Mouse (Mus musculus) ZHBTc4 (cell line): Measurements from ENCODE around the gene Chuk.
A peak's percentile ranks its signal among the peaks of the same experiment; 100 is the strongest.

Experiments
- DNase-seq: peaks from one replicate; pipeline ENCODE4 v3.0.0-alpha.2; 2011; ENCODE audit warnings: low read depth, low spot score

The Chuk gene

DNA sequence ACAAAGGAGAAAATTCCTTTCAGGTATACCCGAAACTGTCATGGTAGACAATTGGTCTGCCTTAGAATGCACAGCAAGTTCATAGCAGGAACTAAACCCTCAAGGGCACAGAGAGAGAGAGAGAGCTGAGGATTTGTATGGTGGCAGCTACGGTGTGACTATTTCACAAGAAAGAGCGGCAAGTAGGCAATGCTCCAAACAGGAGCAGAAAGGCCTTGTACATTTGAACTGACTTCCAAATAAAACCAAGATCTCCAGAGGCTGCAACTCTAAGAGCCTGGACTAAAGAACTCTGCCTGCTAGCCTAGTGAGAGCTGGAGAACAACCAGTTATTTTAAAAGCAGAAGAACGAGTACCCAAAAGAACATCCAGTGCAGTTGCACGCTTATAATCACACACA lies 65.2 kb downstream of the Chuk start:
- no peak for DNase-seq

DNA sequence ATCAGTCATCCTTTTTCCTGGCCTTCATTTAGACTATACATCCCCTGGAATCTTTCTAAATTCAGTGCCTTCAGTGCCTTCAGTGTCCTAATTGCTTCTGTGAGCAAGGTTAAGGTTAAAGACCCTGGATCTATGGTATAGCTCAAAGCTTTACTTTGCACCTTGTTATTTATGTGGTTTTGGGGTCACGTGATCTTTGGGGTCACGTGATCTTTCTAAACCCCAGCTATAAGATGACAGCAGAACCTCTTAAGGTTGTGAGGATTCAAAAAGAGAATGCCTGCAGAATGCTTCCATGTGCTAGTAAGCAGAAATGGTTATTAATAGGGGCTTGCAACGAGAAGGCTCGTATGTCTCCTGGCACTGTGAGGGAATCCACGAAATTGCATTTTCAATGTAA lies 73.9 kb downstream of the Chuk start:
- no peak for DNase-seq

GRCm38 (mm10) chr19:44032046-44032744 lies 75.1 kb downstream of the Chuk start:
- DNase-seq: no peak

DNA sequence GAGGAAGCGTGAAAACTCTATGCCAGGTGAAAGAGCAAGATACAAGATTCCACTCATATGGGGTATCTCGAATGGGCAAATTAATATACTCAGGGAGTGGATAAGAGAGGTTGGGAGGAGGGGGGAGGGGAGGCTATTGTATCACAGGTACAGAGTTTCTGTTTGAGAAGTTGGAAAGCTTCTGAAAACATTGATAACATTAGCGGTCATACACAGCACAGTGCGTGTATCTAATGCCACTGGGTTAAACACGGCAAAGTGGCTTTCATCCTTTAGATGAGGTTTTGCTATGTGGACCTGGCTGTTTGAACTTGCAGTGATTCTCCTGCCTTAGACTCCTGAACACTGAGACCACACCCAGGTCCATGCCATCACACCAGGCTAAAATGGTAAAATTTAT lies 77.3 kb downstream of the Chuk start:
- DNase-seq: no peak

GRCm38 (mm10) chr19:44028972-44029371 lies 78.3 kb downstream of the Chuk start, which contains the start of gene Cyp2c23:
Cyp2c23 (minus strand) TSS chr19:44029208.
- no peak for DNase-seq

- DNase-seq: peak; percentile 67
Observed at GRCm38 (mm10) chr19:44026956-44027530, 80.2 kb downstream of the Chuk start.

DNA sequence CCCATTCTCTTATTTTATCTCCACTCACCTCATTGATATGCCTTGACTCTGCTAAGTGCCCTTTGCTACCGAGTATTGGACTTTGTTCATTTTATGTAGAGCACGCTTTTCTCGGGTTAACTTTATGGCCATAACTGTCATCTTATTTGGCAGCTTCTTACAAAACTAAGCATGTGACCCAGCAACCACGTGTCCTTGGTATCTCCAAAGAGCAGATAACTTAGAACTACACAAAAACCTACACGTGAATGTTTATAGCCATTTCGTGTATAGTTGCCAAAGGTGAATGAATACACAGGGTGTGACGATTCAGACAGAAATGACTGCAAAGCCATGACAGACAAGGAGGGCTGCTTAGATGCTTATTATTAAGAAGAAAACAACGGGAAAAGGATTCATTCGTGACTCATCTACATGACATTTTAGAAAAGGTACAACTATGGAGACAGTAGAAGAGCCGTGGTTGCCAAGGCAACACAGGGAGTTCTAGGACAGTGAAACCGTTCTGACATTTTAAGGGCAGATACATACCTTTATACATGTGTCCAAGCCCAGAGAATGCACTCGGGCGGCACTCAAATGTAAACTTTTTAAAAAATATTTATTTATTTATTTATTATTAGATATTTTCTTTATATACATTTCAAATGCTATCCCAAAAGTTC lies 82.2 kb downstream of the Chuk start:
- no peak for DNase-seq
